In the genomic region with DNA sequence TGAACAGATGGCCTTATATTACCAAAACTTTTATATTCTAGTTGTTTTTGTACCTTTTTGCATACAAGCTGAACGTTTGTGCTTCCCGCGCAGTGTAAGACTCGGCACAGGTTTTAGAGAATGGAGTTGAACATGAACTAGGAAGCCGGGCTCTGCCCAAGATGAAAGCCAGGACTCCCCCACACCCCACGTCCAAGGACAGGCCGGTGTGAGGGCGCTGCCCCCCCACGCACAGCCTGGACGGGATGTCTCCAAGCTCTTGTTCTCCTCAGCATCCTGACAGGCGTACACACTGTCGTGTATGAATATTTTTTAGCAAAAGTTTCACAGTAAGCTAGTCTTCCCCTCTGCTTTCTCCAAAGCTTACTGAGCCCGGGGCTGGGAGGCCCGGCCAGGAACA, we compare ENCODE assay signal across 7 mouse cellular contexts. TPM values are rescaled to one million over a fixed set of nuclear protein-coding genes. Genes with fewer than 3 reads are reported as not detected.
DNase-seq lines count a peak whose midpoint lies in the region.

No protein-coding gene starts in this region.

- peak; percentile 74 to 82 for DNase-seq in adrenal gland, adult (ENCODE audit: inconsistent age in 2 of 2, low spot score in 1 of 2)
- DNase-seq in adrenal gland, postnatal 10 days = peak; percentile 59
- DNase-seq in adrenal gland, postnatal 25 days = peak; percentile 60
- DNase-seq in cerebellum, adult 11-12 months = peak; percentile 32
- DNase-seq in ovary, adult 18-20 months (ENCODE audit: low spot score) = peak; percentile 64
- DNase-seq in ovary, postnatal 36 days (ENCODE audit: low spot score) = peak; percentile 66
- peak; percentile 82 for DNase-seq in testis, postnatal 14 days (ENCODE audit: low spot score)

RNA-seq across cellular contexts. Expression of gene Rilpl2, which starts 17.2 kb away (rescaled TPM):
- 10 to 100 TPM; 20.4 to 21.0 TPM for total RNA-seq in adrenal gland, postnatal 10 days (2021)
- total RNA-seq in adrenal gland, postnatal 25 days (2021) = 27.0 TPM in 2 replicates

RNA-seq across cellular contexts. Expression of gene Kmt5a, which starts 21.2 kb away (rescaled TPM):
- 100 to 1,000 TPM; 105 to 109 TPM for total RNA-seq in adrenal gland, postnatal 10 days (2021)
- total RNA-seq in adrenal gland, postnatal 25 days (2021) = 216 and 296 TPM in 2 replicates

RNA-seq across cellular contexts. Expression of gene Snrnp35, which starts 22.0 kb away (rescaled TPM):
- 10 to 100 TPM; 16.1 to 18.7 TPM for total RNA-seq in adrenal gland, postnatal 10 days (2021)
- 20.7 TPM in 2 replicates for total RNA-seq in adrenal gland, postnatal 25 days (2021)

RNA-seq across cellular contexts. Expression of gene Sbno1, which starts 35.1 kb away (rescaled TPM):
- 10 to 100 TPM; 71.7 to 90.6 TPM for total RNA-seq in adrenal gland, postnatal 10 days (2021)
- total RNA-seq in adrenal gland, postnatal 25 days (2021) = 91.4 and 104 TPM in 2 replicates

Comparison
In these comparisons a context has a peak if more than half of its experiments do, and no peak if none do; other contexts are left out.
1. Peak in every context shown above with its lines: DNase-seq.
2. DNase-seq: peak in every context shown above with its lines; median percentile 82 in testis, postnatal 14 days; 78 in adrenal gland, adult; 66 in ovary, postnatal 36 days; 64 in ovary, adult 18-20 months; 60 in adrenal gland, postnatal 25 days; 59 in adrenal gland, postnatal 10 days; 32 in cerebellum, adult 11-12 months.